Mouse (Mus musculus) intestine, embryonic 14.5 days (tissue): ENCODE measurements around the gene Cpsf4l. TPM values are rescaled to one million over a fixed set of nuclear protein-coding genes. Genes with fewer than 3 reads are reported as not detected.
A peak's percentile ranks its signal among the peaks of the same experiment; 100 is the strongest.

Source experiments
- ATAC-seq: fragments of 200-750 bp; cut with Nextera tagmentation; replicated peaks from 2 replicates; pipeline ENCODE4 v1.8.0; 2017; ENCODE audit warnings: low read depth, moderate number of reproducible peaks, moderate TSS enrichment, moderate library complexity; ENCODE audit not compliant: low FRiP score, low TSS enrichment
- DNase-seq: peaks from one replicate; pipeline ENCODE4 v3.0.0-alpha.2; 2018; ENCODE audit warnings: low spot score
- H3K27ac ChIP-seq: fragments of 300-500 bp; sonication (generic); 2 replicates; pipeline ENCODE4 v1.5.1; 2014; ENCODE audit warnings: low read depth, mild to moderate bottlenecking, control low read depth
- H3K27me3 ChIP-seq: fragments of 300-500 bp; sonication (generic); replicated peaks from 2 replicates; pipeline ENCODE4 v1.6.1; 2014; ENCODE audit warnings: low read length, control low read depth; ENCODE audit not compliant: control insufficient read depth, insufficient read depth
- H3K36me3 ChIP-seq: fragments of 300-500 bp; sonication (generic); 2 replicates; pipeline ENCODE4 v1.6.1; 2014; ENCODE audit warnings: low read length, control low read depth; ENCODE audit not compliant: control insufficient read depth, insufficient read depth
- H3K4me1 ChIP-seq: fragments of 300-500 bp; sonication (generic); replicated peaks from 2 replicates; pipeline ENCODE4 v1.6.1; 2014; ENCODE audit warnings: low read length, control low read depth, mixed read lengths; ENCODE audit not compliant: control insufficient read depth, insufficient read depth
- H3K4me2 ChIP-seq: fragments of 300-500 bp; sonication (generic); 2 replicates; pipeline ENCODE4 v1.6.1; 2014; ENCODE audit warnings: low read length
- H3K4me3 ChIP-seq: fragments of 300-500 bp; sonication (generic); 2 replicates; pipeline ENCODE4 v1.5.1; 2014; ENCODE audit warnings: low read depth, low read length, control low read depth, mixed read lengths
- H3K9ac ChIP-seq: fragments of 300-500 bp; sonication (generic); 2 replicates; pipeline ENCODE4 v1.6.1; 2014; ENCODE audit warnings: mild to moderate bottlenecking, low read length
- H3K9me3 ChIP-seq: fragments of 300-500 bp; sonication (generic); 2 replicates; pipeline ENCODE4 v1.6.1; 2016; ENCODE audit warnings: low read length, control low read depth; ENCODE audit not compliant: control insufficient read depth
- WGBS: fragments of 180-500 bp; shearing (Covaris S2); extraction: QIAGEN DNeasy Blood & Tissue Kit; methylation state at CpG from one replicate; pipeline ENCODE4 v1.1.7; 2014; 5-methylcytosine and 5-hydroxymethylcytosine counted together
- polyA plus RNA-seq: library from polyadenylated mRNA; unstranded; fragments of >200 nt; fragmentation: Nextera tagmentation; extraction: Ambion mirVana; gene quantifications from 2 replicates; pipeline ENCODE4 v1.2.1, GENCODE M21; 2014

The Cpsf4l gene
- polyA plus RNA-seq, 1 experiment from 2014 or later: 0.18 TPM

DNA sequence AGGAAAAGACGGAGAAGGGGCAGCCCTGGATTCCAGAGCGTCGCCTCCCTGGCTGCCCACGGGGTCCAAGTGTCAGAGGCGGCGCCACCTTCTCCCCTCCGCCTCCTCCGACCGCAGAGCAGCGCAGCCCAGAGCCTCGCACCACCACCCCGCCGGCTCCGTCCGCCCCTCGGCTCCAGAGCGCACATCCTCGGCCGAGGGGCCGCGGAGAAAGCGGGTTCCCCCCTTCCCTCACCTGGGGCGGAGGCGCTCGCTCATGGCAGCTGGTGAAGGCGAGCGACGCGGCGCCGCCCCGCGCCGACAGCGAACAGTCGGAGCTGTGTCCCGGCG lies 26.2 kb downstream of the Cpsf4l start:
- Histone ChIP-seq H3K4me1 (peaks cover 27% of the 10 kb centered on the region), H3K4me3 (peak overlapping the region; percentile 93), H3K9ac (peak overlapping the region; percentile 85), H3K27me3 (no peaks in the 10 kb centered on the region), H3K27ac (peak overlapping the region; percentile 94), H3K4me2 (peak overlapping the region; percentile 75), H3K36me3 (peaks cover 11% of the 10 kb centered on the region), H3K9me3 (no peaks in the 10 kb centered on the region)
- 0% methylated on average over 17 of the region's 38 CpGs for WGBS
- ATAC-seq (peak; percentile 64), DNase-seq (no peak)

DNA sequence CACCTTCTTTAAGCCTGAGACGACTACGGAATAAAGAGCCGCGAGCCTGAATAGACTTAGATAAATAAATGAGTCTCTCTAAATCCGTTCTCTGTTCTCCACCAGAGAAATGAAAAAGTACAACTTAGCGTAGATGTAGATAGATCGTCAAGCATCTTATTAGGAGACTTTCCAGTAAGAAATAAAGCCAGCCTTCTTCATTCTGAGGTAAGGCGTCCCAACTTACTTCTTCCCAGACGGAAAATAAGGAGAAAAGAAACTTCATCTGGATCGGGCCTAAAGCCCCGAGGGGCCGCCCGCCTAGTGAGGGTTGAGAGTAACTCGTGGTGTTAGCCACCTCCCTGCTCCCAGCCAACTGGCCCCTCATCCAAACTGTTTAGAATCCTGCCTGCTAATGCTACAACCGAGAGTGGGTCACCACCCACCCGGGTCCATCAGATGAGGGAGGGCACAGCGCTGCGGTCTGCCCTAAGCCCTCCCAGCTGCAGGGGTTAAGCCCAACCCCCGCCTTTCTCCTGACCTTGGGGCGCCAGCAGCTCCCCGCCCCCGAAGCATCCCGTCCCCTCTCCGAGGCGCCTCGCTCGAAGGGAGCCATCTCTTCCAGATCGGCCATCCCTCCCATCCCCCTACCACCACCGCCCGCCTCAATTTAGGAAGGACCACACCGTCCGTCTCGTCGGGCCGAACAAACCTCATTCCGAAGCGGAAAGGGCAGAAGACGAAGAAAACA lies 26.8 kb downstream of the Cpsf4l start:
- Histone ChIP-seq H3K27me3 (no peaks in the 10 kb centered on the region), H3K4me1 (peaks cover 27% of the 10 kb centered on the region), H3K4me2 (peak overlapping the region; percentile 75), H3K4me3 (peak overlapping the region; percentile 93), H3K36me3 (peaks cover 7% of the 10 kb centered on the region), H3K9ac (peak overlapping the region; percentile 85), H3K27ac (peak overlapping the region; percentile 94), H3K9me3 (no peaks in the 10 kb centered on the region)
- WGBS: 1% methylated on average over 38 of the region's 38 CpGs
- ATAC-seq: peak; percentile 34
- peak; percentile 79 for DNase-seq

DNA sequence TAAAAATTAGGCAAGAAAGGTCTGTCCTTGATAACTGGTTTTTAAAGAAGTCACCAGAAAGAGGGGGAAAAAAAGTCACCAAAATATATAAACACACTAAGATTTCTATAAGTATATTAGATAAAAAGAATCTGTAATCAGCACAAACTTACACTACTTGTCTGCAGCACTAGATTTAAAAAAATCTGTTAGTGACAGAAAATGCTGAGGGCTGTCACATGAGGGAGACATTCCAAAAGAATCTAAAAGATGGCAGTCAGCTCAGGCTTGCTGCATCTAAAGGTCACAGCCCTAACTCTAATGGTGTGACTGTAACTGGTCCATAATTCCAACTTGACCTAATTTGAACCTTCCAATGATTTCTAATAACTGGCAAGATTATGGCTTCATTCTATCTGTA lies 27.8 kb downstream of the Cpsf4l start:
- DNase-seq (no peak), ATAC-seq (no peak)
- Histone ChIP-seq H3K9ac (no peak overlapping the region), H3K9me3 (no peaks in the 10 kb centered on the region), H3K4me1 (peaks cover 25% of the 10 kb centered on the region), H3K4me3 (peak overlapping the region; percentile 93; the same call in 1 of the 2 replicates), H3K36me3 (peaks cover 5% of the 10 kb centered on the region), H3K27me3 (no peaks in the 10 kb centered on the region), H3K4me2 (peak overlapping the region; percentile 75), H3K27ac (no peak overlapping the region)

DNA sequence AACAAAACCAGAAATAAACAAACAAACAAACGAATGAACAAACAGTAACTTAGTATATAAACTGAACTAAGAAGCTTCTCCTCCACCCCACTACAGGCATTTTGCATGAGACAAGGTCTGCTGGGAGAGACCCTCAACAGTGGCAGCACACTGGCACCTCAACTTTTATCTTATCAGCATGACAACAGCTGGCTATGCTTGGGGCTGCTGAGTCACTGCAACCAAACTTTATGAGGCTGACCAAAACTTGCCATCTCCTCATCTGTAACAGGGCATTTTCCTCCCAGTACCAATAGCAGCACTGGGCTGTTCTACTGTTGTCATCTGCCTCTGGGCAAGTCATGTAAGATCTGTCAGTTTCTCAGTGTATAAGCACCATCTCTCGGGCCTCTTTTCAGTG lies 28.9 kb downstream of the Cpsf4l start:
- H3K4me1 ChIP-seq: peaks cover 21% of the 10 kb centered on the region
- H3K9ac ChIP-seq: no peak overlapping the region
- no peak overlapping the region for H3K4me2 ChIP-seq
- H3K27me3 ChIP-seq: no peaks in the 10 kb centered on the region
- ATAC-seq (no peak), DNase-seq (no peak)
- H3K4me3 ChIP-seq: no peak overlapping the region
- H3K9me3 ChIP-seq: no peaks in the 10 kb centered on the region
- WGBS: 75% methylated on average over 2 of the region's 2 CpGs
- no peak overlapping the region for H3K27ac ChIP-seq
- H3K36me3 ChIP-seq: peaks cover 15% of the 10 kb centered on the region

DNA sequence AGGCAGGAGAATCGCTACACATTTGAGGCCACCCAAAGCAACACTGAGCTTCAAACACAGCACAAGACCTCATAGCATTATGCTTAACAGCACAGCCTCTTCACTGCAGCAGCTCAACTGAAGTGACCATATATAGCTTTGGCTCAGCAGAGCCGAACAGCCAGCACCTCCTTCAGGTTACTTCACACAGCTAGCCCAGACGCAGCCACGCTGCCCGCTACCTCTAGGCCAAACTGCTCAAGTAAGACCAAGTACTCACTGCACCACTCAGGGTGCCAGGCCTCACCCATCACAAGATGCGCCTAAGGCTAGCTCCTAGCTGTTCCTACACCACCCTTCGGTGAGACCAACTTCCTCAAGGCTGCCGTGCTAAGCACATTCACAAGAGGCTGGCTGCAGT lies 31.4 kb downstream of the Cpsf4l start:
- DNase-seq: no peak
- WGBS: 81% methylated on average over 8 of the region's 8 CpGs
- H3K4me2 ChIP-seq: no peak overlapping the region
- peaks cover 13% of the 10 kb centered on the region for H3K4me1 ChIP-seq
- no peak overlapping the region for H3K27ac ChIP-seq
- no peaks in the 10 kb centered on the region for H3K27me3 ChIP-seq
- H3K4me3 ChIP-seq: no peak overlapping the region
- H3K9me3 ChIP-seq: no peaks in the 10 kb centered on the region
- peaks cover 39% of the 10 kb centered on the region for H3K36me3 ChIP-seq
- no peak overlapping the region for H3K9ac ChIP-seq
- no peak for ATAC-seq

DNA sequence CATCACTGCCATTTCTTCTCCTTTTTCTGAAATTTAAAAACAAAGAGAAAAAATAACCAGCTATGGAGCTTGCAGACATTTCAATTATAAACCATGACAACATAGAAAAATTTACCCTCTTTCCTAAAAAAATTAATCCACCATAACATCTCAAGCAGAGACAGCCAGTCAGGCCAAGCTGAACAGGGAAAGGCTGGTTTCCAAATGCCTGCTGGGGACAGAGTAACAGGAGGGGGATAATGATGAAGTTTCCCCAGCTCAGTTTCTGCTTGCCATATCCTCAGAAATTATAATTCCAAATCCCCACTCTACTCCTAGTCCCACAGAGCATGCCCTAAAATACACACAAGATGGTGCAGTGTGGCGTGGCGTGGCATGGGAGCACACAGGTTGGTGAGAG lies 32.4 kb downstream of the Cpsf4l start:
- DNase-seq: no peak
- no peak for ATAC-seq
- no peak overlapping the region for H3K4me2 ChIP-seq
- peaks cover 47% of the 10 kb centered on the region for H3K36me3 ChIP-seq
- no peaks in the 10 kb centered on the region for H3K27me3 ChIP-seq
- 94% methylated on average over 2 of the region's 2 CpGs for WGBS
- H3K27ac ChIP-seq: no peak overlapping the region
- no peak overlapping the region for H3K9ac ChIP-seq
- H3K4me3 ChIP-seq: no peak overlapping the region
- no peaks in the 10 kb centered on the region for H3K9me3 ChIP-seq
- peaks cover 9% of the 10 kb centered on the region for H3K4me1 ChIP-seq

DNA sequence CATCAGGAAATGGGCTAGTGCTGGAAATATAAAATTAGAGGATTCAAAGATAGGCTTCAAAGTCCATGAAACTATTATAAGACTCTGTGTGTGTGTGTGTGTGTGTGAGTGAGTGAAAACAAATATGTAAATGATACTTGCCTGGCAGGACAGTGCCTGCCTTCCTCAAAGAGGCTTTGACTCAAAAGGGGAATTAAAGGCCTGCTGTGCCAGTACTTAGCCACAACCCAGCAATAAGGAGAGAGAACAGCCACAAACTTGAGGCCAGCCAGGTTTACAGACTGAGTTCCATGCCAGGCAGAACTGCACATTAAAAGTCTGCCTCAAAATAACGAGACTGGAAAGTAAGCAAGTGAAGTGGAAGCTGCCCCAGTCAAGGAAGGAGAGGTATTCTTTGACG lies 33.0 kb downstream of the Cpsf4l start:
- Histone ChIP-seq H3K27me3 (no peaks in the 10 kb centered on the region), H3K36me3 (peaks cover 49% of the 10 kb centered on the region), H3K27ac (no peak overlapping the region), H3K9me3 (no peaks in the 10 kb centered on the region), H3K4me1 (peaks cover 4% of the 10 kb centered on the region; the same call in 1 of the 2 replicates), H3K9ac (no peak overlapping the region), H3K4me3 (no peak overlapping the region), H3K4me2 (no peak overlapping the region)
- ATAC-seq (no peak), DNase-seq (no peak)
- WGBS: 94% methylated on average over 2 of the region's 2 CpGs

DNA sequence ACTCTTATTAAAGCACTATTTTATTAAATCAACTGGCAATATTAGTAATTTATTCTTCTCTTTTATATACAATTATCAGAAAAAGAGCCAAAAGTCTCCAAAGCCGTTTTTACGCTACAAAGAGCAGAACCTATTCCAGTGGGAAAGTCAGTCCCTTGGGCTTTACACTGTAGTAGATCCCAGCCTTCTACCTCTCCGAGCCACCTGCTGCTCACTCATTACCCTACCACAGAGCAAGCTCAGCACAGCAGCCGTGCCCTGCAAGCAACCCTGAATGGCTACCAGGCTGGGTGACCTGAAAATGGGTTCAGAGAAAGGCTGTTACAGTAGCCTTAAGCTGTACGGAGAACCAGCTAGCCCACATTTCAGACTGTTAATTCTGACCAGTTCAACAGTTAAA lies 35.2 kb downstream of the Cpsf4l start:
- Histone ChIP-seq H3K9ac (no peak overlapping the region), H3K36me3 (peaks cover 64% of the 10 kb centered on the region), H3K4me1 (no peaks in the 10 kb centered on the region), H3K9me3 (no peaks in the 10 kb centered on the region), H3K27ac (no peak overlapping the region), H3K4me3 (no peak overlapping the region), H3K27me3 (no peaks in the 10 kb centered on the region), H3K4me2 (no peak overlapping the region)
- DNase-seq: no peak
- WGBS: 90% methylated on average over 5 of the region's 5 CpGs
- ATAC-seq: no peak

DNA sequence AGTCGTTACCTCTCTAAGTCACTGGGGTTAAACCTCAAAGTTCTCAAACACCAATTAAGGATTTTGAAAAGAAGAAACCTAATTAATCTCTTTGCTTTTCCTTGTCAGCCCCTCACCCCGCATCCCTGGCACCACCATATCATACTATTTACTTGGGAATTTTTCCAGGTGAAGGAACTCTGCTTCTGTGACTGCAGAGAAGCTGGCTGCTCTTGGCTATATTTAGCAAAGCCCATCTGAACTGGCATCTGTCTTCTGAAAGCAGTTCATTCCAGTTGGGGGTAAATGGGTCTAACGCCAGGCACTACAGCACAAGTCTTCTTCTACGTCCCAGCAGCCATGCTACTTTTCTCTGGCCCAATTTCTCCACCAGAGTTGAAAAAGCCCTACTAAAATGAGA lies 36.2 kb downstream of the Cpsf4l start:
- H3K4me1 ChIP-seq: no peaks in the 10 kb centered on the region
- no peak for ATAC-seq
- no peaks in the 10 kb centered on the region for H3K27me3 ChIP-seq
- no peaks in the 10 kb centered on the region for H3K9me3 ChIP-seq
- DNase-seq: no peak
- H3K27ac ChIP-seq: no peak overlapping the region
- H3K4me3 ChIP-seq: no peak overlapping the region
- H3K9ac ChIP-seq: no peak overlapping the region
- H3K4me2 ChIP-seq: no peak overlapping the region
- WGBS: 92% methylated on average over 4 of the region's 4 CpGs
- H3K36me3 ChIP-seq: peaks cover 73% of the 10 kb centered on the region
